Mouse (Mus musculus): Measurements from ENCODE around the gene Rpl18.

GRCm38 (mm10) chr7:45689099-45689498 lies 26.2 kb upstream of the Rpl18 start:
- TF ChIP-seq CTCF (IDR thresholded peaks at IDR 0.05; ENCODE audit: borderline replicate concordance, extremely low read depth, insufficient read depth, insufficient read length): no peak
- no peak for TF ChIP-seq POLR2A (IDR thresholded peaks at IDR 0.05; ENCODE audit: borderline replicate concordance, extremely low read depth, insufficient read depth, insufficient read length, poor library complexity, severe bottlenecking)

All from brain, embryonic 14.5 days (tissue).